Mouse (Mus musculus) liver, embryonic 16.5 days (tissue): ENCODE results near the gene Hmgcs2. TPM values are rescaled to one million over a fixed set of nuclear protein-coding genes. Genes with fewer than 3 reads are reported as not detected.

Source experiments
- ATAC-seq: fragments of 200-750 bp; cut with Nextera tagmentation; 2 replicates; pipeline ENCODE4 v1.8.0; 2017; ENCODE audit warnings: low read depth, mild to moderate bottlenecking, moderate number of reproducible peaks, moderate library complexity
- H3K27ac ChIP-seq: fragments of 300-500 bp; sonication (generic); 2 replicates; pipeline ENCODE4 v1.5.1; 2014; ENCODE audit warnings: mild to moderate bottlenecking, low read length
- H3K27me3 ChIP-seq: fragments of 300-500 bp; sonication (generic); 2 replicates; pipeline ENCODE4 v1.6.1; 2014; ENCODE audit warnings: low read depth, low read length, mixed read lengths; ENCODE audit not compliant: control insufficient read depth, insufficient read depth
- H3K36me3 ChIP-seq: fragments of 300-500 bp; sonication (generic); 2 replicates; pipeline ENCODE4 v1.6.1; 2014; ENCODE audit warnings: mild to moderate bottlenecking; ENCODE audit not compliant: control insufficient read depth, insufficient read depth
- H3K4me1 ChIP-seq: fragments of 300-500 bp; sonication (generic); 2 replicates; pipeline ENCODE4 v1.6.1; 2014; ENCODE audit warnings: low read depth, low read length, mixed read lengths; ENCODE audit not compliant: control insufficient read depth
- H3K4me2 ChIP-seq: fragments of 300-500 bp; sonication (generic); 2 replicates; pipeline ENCODE4 v1.6.1; 2014; ENCODE audit warnings: low read depth, low read length, mixed read lengths
- H3K4me3 ChIP-seq: fragments of 300-500 bp; sonication (generic); 2 replicates; pipeline ENCODE4 v1.5.1; 2014; ENCODE audit warnings: low read depth, mild to moderate bottlenecking, low read length
- H3K9ac ChIP-seq: fragments of 300-500 bp; sonication (generic); 2 replicates; pipeline ENCODE4 v1.6.1; 2014; ENCODE audit warnings: low read depth, low read length
- H3K9me3 ChIP-seq: fragments of 300-500 bp; sonication (generic); replicated peaks from 2 replicates; pipeline ENCODE4 v1.6.1; 2016; ENCODE audit warnings: low read length; ENCODE audit not compliant: control insufficient read depth
- WGBS: fragments of 180-500 bp; shearing (Covaris S2); extraction: QIAGEN DNeasy Blood & Tissue Kit; methylation state at CpG from one replicate; pipeline ENCODE4 v1.1.7; 2014; ENCODE audit not compliant: insufficient replicate concordance; 5-methylcytosine and 5-hydroxymethylcytosine counted together
- polyA plus RNA-seq: library from polyadenylated mRNA; unstranded; fragments of >200 nt; fragmentation: Nextera tagmentation; extraction: Ambion mirVana; gene quantifications from 2 replicates; pipeline ENCODE4 v1.2.1, GENCODE M21; 2015

Gene Hmgcs2
- polyA plus RNA-seq, 1 experiment from 2014 or later = 366 TPM

DNA sequence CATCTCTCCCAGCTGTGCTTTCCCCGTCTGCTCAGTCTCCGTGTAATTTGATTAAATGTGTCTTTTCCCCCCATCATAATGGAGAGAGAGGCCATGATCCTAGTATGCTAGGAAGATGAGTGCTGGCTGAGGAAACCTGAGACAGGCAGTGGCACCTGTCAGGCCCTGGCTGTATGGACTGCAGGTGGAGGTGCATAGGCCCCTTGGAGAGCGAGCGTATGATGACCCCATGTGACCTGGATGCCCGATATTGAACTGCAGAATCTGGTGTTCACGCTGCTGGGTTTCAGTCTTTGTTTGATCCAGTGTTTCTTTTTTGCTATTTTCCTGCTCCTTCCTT lies 75.8 kb downstream of the Hmgcs2 start:
- no peaks in the 10 kb centered on the region for H3K27me3 ChIP-seq
- H3K9ac ChIP-seq = no peak overlapping the region
- no peaks in the 10 kb centered on the region for H3K9me3 ChIP-seq
- no peaks in the 10 kb centered on the region for H3K36me3 ChIP-seq
- ATAC-seq = no peak
- WGBS = 70% methylated on average over 6 of the region's 6 CpGs
- no peak overlapping the region for H3K4me3 ChIP-seq
- H3K4me1 ChIP-seq = no peaks in the 10 kb centered on the region
- no peak overlapping the region for H3K27ac ChIP-seq
- H3K4me2 ChIP-seq = no peak overlapping the region

DNA sequence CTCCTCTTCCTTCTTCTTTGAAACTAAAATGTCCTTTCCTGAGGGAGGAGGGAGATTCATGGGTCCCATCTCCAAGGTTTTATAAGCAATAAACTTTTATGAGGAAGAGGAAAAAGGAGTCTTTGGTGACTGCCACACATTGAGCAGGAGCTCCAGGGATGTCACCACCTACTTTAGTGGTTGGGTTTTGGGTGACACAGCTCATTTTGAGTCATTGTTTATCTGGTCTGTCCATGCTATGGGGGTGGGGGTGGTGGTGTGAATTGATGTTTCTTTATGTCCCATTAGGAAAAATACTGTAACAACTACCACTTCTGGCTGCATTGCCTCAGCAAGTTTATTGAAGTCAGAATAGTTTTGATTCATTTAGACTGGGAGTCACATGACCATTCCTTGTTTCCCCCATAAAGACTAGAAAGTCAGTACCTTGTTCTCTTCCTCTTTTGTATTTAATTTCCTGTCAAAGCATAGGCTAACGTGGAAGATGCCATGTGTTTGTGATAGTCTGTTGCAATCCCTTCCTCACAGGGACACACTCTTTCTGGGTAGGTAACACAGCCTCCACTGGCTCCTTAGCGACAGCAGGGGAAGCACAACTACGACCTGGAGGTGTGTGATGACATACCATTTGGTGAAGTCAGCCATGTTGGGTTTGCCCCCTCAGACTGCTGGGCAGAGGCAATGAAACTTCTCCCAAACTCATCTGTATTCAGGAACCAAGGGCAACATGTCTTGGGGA lies 76.6 kb downstream of the Hmgcs2 start:
- Histone ChIP-seq H3K4me1 (no peaks in the 10 kb centered on the region), H3K27ac (no peak overlapping the region), H3K9me3 (no peaks in the 10 kb centered on the region), H3K27me3 (no peaks in the 10 kb centered on the region), H3K4me2 (no peak overlapping the region), H3K4me3 (no peak overlapping the region), H3K9ac (no peak overlapping the region), H3K36me3 (no peaks in the 10 kb centered on the region)
- 37% methylated on average over 3 of the region's 3 CpGs for WGBS
- no peak for ATAC-seq

Other genes starting within 250 kb of the Hmgcs2 start
- not detected in 2 replicates for gene Adam30, start 119.8 kb upstream of the Hmgcs2 start, polyA plus RNA-seq
- 0.27 TPM in 1 of 2 replicates, not detected in the other for gene Reg4, start 58.3 kb upstream of the Hmgcs2 start, polyA plus RNA-seq
- gene Phgdh, start 59.6 kb downstream of the Hmgcs2 start, polyA plus RNA-seq = 179 and 193 TPM in 2 replicates
- 2.0 and 2.1 TPM in 2 replicates for gene Zfp697, start 102.0 kb downstream of the Hmgcs2 start, polyA plus RNA-seq
- not detected in 2 replicates for gene Gm4450, start 176.7 kb downstream of the Hmgcs2 start, polyA plus RNA-seq
- 0.12 TPM in 1 of 2 replicates, not detected in the other for gene Hsd3b4, start 230.1 kb downstream of the Hmgcs2 start, polyA plus RNA-seq